Mouse (Mus musculus) 416B (cell line): Measurements from ENCODE around the gene Homer3.

ENCODE experiments used
- DNase-seq: peaks from one replicate; pipeline ENCODE4 v3.0.0; 2011; ENCODE audit warnings: low read depth

Homer3 gene

DNA sequence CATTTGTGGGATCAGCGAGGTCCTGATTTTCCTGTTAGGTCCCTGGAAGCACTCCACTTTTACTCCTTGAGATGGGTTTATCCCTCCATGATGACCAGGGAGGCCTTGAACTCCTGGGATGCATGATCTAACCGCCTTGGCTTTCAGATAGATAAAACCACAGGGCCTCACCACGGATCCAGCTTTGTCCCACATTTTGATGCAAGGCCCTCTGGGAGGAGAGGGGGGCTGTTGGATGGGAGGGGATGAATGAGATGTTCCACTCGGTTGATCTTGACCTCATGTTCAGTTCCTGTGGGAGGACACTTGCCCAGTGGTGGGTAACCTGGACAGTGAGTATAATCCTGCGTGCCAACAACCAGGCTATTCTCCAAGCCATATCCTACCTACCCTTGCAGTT, 1.8 kb downstream of the Homer3 start:
- peak; percentile 42 for DNase-seq

DNA sequence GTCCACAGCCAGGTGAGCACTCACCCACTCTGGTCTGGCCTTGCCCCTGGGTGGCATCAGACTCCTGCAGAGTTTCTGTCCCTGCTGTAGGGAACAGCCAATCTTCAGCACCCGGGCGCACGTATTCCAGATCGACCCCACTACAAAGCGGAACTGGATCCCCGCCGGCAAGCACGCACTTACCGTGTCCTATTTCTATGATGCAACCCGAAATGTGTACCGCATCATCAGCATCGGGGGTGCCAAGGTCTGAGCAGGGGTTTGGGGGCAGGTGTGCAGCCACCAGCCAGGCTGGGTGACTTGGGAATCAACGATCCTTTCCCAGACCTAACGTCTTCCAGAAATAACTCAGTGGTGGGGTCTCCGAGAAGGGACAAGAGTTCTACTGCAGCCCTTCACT, 2.7 kb downstream of the Homer3 start:
- no peak for DNase-seq

DNA sequence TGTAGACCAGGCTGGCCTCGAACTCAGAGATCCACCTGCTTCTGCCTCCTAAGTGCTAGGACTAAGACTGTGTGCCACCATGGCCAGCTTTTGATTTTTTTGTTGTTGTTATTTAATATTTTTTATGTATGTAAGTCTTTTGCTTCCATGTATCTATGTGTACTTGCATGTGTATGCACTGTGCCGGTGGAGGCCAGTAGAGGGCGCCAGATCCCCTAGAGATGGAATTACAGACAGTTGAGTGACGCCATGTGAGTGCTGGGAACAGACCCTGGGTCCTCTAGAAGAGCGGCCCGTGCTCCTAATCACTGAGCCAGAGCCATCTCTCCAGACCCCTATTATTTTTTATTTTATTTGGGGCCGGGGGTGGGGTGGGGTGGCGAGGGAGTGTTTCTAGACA, 4.1 kb downstream of the Homer3 start:
- DNase-seq: peak; percentile 39

DNA sequence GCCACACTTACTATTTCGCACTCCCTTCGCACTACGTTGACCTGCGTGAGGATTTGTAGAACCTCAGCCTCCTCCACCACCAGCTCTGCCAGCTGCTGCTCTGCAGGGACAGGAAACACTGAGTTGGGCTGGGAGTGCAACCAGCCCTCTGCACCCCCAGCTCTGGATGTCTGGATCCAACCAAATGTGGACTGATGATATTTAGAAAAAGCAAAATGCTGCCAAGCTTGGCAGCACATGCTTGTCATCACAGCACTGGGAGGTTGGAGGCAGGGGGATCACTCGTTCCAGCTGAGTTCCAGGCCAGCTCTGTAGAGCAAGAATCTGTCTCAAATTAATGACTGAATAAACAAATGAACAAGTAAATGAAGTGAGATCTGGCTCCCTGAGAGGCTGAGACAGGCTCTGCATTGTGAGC, 11.4 kb downstream of the Homer3 start:
- no peak for DNase-seq

DNA sequence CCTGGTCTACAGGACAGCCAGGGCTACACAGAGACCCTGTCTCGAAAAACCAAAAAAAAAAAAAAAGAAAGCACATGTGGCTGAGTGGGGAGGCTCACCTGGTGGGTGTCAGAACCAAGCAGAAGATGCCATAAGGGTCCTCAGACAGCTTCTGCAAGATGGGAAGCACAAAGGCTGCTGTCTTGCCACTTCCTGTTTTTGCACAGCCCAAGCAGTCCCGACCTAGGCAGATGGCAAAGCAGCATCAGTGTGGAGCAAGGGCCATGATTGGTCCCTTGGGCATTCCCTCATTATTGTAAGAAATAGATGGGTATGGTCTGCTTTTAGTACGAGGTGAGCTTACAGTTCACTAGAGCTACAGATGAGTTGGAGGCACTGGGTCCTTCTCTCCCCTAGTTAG, 18.3 kb downstream of the Homer3 start:
- DNase-seq: peak; percentile 33

DNA sequence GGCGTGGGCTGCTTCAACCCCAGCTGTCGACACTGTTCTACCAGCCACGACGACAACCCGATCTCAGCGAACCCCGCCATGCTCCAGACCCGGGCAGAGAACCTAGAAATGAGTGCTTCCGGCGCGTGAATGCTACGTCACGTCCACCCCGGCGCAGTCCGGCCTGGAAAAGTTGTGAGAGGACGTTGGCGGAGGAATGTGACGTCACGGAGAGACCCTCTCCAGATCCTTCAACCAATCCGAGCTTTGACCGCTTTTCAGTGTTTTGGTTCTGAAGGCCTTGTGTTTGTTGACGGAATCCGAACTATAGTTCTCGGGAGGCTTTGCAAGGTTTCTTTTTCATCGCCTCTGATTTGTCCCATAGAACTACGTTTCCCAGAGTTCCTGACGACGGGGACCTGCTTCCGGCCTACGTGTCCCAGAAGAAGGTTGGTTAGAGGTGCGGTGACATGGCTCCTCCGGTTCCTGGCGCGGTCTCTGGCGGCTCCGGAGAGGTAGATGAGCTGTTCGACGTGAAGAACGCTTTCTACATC, 19.8 kb downstream of the Homer3 start, which contains the start of the genes Ddx49 and Cope:
Ddx49 (minus strand) TSS at position 132 of the 533 bp plus-strand sequence.
Cope (plus strand) TSS at position 161 of the 533 bp plus-strand sequence.
- peak; percentile 97 for DNase-seq

DNA sequence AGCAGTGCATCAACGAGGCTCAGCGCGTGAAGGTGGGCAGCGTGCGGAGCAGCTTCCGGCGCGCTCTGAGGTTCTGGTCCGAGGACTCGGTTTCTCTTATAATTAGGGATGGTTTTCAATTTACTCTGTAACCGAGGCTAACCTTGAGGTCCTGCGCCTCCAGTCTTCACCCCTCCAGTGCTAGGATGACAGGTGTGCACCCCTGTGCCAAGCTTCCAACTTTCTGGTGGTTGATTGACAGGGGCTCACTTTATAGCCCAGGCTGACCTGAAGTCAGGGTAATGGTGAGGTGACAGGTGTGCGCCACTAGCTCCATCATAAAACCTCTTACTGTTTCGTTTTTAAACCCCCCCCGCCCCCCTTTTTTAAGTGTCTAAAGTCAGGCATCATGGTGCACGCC, 20.3 kb downstream of the Homer3 start:
- DNase-seq: no peak

DNA sequence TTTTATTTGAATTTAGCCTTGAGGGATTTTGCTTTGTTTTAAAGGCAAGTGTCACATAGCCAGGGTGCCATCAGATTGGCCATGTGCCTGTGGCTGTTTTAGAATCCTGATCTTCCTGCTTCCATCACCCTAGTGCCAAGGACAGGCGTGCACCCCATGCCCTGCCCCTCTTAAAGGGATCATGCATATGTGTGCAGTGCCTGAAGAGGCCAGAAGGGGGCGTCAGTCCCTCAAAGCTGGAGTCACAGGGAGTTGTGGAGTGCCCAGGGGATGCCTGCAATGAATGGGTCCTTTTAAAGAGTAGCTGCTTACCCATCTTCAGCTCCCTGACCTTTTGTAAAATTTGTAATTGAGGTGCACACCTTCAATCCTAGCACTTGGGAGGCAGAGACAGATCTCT, 26.7 kb downstream of the Homer3 start:
- DNase-seq: peak; percentile 42

DNA sequence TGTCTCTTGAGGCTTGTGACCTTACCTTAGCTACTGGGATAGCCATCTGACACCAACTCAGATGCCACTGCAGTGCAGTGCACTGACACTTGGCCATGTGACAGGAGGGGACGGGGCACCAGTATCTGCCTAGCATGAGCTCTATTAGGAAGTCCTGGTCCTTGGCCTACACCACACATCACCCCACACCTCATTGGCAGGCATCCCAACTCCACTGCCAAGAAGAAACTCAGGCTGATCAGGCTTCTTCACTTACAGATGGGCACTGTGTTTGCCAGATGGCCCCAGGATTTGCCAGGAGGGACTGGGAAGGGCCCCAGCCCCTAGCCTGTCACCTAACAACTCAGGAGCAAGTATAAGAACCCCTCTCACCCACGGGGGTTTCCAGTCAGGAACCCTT, 30.8 kb downstream of the Homer3 start:
- peak; percentile 18 for DNase-seq

DNA sequence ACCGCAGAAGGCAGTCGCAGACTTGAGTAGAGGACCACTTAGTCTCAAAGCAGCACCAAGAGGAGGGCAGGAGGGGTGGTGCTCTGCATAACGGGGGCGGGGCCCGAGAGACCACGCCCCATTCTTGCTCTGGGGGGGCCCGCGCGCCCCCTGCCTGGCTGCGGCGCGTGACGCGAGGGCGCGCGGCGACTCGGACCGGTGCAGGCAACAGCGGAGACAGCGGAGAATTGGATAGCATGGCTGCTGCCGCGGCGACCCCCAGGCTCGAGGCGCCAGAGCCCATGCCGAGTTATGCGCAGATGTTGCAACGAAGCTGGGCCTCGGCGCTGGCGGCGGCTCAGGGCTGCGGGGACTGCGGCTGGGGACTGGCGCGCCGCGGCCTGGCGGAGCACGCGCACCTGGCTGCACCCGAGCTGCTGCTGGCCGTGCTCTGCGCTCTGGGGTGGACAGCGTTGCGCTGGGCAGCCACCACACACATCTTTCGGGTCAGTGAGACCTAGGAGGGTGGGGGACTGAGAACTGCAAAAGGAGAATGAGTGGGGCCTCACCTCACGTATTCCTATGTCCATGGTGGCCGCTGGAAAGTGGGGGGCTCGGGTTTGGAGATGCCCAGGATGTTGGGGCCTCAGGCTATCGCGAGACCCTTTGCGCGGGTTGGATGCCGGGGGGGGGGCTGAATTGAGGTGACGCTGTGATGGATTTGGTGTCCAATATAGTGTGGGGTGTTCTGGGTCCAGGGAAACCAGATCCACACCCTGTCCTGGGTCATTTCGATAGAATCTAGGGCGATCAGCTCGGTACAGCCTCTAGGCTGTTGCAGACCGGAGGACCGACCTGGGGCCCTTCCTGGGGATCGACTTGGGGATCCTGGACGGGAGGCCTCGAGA, 33.2 kb downstream of the Homer3 start, which contains the start of gene Cers1:
Cers1 (plus strand) TSS at position 152 of the 887 bp plus-strand sequence.
- DNase-seq: no peak

DNA sequence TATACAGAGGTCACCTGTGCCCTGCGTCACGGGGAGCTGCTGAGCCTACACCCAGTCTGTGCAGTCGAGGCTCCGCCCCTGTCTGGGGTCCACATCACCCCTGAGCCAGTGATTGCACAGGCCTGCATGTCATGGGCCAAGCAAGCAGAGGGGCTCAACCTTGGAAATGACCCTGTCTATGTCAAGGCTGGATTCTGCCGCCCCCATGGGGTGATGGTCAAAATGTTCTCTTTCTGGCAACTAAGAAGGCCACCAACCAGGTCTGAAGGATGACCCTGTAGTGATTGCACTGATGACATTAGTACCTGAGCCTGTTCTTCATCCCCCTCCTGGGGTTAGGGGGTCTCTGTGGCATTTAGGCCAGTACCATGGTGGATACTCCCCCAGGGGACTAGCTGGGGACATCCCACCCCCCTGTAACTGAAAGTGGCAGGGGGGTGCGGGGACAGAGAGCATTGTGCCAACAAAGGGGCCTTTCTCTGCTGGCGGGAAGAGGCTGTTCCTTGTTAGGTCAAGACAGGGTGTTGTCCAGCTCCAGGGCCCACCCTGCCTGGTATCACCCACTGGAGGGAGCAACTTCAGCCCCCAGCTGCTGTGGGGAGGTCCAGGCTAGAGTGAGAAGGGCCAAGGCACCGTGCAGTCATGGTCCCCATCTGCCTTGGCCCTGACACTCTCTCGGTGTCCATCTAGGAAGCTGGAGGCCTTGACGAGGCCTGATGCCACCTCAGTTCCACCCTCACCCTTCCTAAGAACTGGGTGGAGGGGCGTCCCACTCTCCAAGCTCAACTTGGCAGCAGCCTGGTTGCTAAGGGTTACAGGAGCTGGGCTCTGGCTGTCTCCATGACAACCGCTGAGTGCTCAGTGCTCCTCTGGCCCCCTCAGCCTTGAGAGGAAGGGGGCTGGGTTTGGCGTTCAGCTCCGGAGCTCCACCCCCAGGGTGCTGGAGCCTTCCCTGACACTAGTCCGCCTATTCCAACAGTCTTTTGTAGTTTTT, 34.2 kb downstream of the Homer3 start:
- DNase-seq: no peak

DNA sequence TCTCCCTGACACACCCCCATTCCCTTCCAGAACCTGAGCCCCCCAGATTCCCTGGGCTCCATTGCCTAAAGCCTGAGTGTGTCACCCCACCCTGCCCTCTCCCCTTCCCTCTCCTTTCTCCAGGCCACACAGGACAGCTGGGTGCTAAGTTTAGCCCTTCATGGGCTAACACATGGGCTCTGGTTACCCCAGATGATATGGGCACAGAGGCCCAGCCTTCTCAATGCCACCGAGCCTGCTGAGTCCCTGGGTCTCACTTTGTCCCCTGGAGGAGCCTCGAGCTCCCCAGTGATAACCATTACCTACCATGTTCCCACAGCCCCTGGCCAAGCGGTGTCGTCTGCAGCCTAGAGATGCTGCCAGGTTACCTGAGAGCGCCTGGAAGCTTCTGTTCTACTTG, 35.2 kb downstream of the Homer3 start:
- no peak for DNase-seq

DNA sequence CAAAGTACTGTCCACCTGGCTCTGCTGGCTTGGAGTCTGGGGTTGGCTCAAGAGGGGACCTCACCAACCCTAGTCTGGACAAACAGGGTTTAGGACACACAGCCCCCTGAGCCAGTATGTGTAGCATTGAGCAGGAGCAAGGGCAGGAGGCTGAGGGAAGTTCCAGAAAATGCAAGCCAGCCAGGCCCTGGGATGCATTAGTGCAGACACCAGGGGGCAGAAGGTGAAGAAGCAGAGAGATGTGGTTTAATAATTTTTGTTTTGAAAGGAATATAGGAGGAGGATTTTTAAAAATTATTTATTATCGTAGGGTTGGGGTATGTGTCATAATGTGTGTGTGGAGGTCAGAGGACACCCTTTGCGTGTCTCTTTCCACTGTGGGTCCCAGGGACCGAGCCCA, 41.1 kb downstream of the Homer3 start:
- peak; percentile 31 for DNase-seq

DNA sequence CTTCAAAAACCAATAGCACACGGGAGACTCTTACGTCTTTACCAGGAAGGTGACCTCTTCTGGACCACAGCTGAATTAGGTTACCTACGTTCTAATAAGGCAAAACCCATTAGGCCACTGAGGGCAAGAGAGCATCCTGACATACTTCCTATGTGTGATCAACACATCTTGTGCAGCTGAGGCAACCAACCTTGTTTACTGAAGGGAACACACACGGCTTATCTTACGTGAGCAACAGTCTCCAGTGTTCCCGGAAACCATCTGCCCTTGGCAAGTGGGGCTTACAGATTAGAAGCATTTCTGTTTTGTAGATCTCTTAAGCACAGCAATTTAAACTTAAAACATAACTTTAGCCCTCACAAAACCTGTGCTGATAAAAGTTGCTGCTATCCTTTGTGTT, 44.9 kb downstream of the Homer3 start:
- no peak for DNase-seq

DNA sequence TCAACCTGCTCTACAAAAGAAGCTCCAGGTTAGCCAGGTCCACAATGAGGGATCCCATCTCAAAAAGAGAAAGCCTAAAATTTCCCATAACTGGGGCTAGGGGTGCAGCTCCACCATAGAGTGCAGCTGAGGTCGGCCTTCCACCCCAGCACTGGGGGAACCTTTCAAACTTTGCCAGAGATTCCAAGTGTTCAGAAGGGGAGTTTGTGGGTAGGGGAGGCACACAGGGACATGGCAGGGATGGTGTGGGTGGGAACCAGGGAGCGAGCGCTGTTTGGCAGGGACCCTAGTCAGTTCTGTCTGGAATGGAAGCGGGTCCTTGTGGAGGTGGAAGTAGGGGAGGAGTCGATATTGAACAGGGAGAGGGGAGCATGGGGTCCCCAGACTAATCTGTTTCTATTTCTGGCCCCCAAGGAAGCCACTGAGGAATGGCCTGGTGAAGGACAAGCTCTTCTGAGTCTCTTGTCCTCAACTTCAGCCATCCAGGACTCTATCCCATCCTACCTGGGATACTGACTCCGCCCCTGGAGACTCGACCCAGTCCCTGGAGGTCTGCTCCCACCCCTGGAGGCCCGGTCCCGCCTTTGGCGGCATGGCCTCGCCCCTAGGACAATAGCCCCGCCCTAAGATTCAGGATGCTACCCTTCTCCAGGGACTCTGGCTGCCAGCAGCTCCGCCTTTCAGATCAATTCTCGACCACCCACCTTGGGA, 46.7 kb downstream of the Homer3 start, which contains the start of gene Gdf1:
Gdf1 (plus strand) TSS at position 694 of the 711 bp plus-strand sequence.
- no peak for DNase-seq

DNA sequence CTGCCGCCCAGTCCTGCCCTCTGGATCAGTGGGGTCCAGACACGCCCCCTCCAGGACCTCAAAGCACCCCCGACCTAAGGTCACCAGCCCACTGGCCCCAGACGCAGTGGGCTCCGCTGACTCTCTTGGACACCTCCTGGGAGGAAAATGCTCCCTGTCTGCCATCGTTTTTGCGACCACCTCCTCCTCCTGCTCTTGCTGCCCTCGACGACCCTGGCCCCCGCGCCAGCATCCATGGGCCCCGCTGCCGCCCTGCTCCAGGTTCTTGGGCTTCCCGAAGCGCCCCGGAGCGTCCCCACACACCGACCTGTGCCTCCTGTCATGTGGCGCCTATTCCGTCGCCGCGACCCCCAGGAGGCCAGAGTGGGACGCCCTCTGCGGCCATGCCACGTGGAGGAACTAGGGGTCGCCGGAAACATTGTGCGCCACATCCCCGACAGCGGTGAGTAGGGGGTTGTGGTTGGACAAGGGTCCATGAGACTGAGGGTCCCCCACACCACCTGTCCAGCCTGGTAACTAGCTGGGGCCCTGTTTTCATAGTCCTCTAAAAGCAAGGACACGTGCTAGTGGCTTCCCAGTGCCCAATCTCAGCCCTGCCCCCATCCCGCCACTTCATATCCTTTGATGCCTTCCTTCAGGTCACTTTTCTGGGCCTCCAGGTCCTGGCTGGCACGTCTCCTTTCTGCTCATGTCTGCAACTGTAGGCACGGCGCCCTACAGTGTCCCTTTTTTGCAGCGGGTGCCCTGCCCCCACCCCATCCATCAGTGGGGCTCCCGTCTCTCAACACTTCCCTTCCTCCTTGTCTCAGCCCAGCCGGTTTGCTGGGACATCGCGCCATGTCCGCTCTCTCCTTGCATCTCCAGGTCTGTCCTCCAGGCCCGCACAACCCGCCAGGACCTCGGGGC, 47.5 kb downstream of the Homer3 start:
- no peak for DNase-seq

DNA sequence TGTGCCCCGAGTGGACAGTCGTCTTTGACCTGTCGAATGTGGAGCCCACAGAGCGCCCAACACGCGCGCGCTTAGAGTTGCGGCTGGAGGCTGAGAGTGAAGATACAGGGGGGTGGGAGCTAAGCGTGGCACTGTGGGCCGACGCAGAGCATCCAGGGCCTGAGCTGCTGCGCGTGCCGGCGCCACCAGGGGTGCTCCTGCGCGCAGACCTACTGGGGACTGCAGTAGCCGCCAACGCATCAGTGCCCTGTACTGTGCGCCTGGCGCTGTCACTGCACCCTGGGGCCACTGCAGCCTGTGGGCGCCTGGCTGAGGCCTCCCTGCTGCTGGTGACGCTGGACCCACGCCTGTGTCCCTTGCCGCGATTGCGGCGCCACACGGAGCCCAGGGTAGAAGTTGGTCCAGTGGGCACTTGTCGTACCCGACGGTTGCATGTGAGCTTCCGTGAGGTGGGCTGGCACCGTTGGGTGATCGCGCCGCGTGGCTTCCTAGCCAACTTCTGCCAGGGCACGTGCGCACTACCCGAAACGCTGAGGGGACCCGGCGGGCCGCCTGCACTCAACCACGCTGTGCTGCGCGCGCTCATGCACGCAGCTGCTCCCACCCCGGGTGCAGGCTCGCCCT, 48.2 kb downstream of the Homer3 start:
- no peak for DNase-seq

DNA sequence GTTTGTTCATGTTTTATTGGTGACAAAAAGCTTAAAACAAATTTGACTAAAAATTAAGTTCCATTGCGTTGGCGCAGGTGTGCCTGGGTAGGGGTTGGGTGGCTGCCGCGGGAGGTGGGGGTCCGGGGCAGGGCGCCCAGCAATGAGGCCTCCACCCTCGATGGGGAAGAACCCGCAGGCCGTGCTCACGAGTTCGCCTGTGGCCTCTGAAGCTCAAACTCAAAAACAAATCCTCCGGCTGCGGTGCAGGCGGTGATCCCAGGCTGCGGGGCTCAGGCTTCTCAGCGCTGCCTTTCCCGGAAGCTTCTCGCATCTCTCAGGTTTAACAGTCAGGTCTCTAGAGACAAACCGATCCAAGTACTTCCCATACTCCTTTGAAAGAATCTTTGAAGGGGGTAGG, 48.9 kb downstream of the Homer3 start:
- DNase-seq: no peak

DNA sequence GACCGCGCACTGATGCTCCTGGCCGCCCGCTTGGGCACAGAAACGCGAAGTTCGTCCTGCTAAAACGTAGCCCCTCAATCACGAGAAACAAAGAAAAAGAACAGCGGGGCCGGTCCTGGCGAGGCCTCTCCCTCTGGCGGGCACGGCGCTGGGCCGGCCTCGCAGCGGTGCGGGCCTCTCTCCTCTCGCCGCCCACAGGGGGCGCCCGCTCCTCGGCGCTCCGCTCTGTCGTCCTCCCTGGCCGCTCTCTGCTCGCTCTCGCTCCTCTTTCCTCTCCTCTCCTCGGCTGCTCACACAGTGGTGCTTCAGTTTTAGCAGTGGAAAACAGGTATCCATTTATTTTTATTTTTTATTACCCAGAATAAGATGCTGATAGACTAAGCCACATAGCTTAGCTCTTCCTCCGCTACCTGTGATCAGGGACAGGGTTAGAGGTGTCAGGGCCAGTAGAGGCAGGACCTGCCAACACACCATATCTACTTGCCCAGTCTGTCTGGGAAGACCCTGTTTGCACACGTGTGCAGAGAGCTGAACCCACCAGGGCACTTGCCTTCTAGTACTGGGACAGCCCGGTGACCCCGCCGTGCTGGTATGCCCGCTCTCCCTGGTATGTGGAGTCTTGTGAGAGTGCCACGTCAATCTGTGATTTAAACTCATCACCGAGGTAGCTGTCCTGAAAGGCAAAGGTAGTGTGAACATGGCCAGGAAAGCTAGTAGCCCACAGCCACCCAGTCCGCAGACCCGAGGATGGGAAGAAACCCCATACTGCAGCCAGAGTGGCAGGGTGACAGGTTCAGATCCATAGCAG, 49.6 kb downstream of the Homer3 start:
- DNase-seq: no peak
